Mouse (Mus musculus): ENCODE results near the gene Polr3gl. TPM values are rescaled to one million over a fixed set of nuclear protein-coding genes. Genes with fewer than 3 reads are reported as not detected.
"Not testable (repeated sequence)": the region's sequence is repeated elsewhere in the genome, so short reads cannot be mapped to it uniquely, and the experiment has no call there.

Polr3gl gene
- polyA plus RNA-seq, 1 experiment from 2014 or later, result 20.5 TPM

DNA sequence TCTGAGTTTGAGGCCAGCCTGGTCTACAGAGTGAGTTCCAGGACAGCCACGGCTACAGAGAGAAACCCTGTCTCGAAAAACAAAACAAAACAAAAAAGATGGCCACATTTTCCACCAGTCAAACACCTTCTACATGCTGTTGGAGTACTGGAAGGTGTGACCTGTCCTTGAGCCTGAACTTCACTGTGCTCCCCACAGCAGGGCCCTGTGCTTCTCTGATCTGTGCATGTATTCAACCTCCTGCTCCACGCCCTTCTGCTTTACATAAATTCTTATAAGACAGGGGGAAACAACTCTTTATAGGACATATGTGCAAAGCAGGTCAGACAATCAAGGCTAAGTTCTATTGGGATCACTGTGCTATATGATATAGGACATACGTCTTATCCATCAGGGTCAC lies 29.2 kb upstream of the Polr3gl start:
- H3K4me3 ChIP-seq (ENCODE audit: low read depth, low read length), result no peak overlapping the region
- H3K27ac ChIP-seq (ENCODE audit: low read depth, low read length), result no peak overlapping the region
- no peaks in the 10 kb centered on the region for H3K9me3 ChIP-seq (ENCODE audit: control insufficient read depth, low read length)
- H3K9ac ChIP-seq (replicated peaks; ENCODE audit: low read depth, low read length), result no peak overlapping the region
- H3K27me3 ChIP-seq (ENCODE audit: control insufficient read depth, insufficient read depth, low read length), result no peaks in the 10 kb centered on the region
- no peak for ATAC-seq (ENCODE audit: low read depth)
- no peaks in the 10 kb centered on the region for H3K4me1 ChIP-seq (ENCODE audit: control insufficient read depth, insufficient read depth, low read length)
- H3K36me3 ChIP-seq (ENCODE audit: control insufficient read depth, insufficient read depth, low read length), result peaks cover 39% of the 10 kb centered on the region
- WGBS, result 96% methylated on average over 4 of the region's 4 CpGs
- no peak overlapping the region for H3K4me2 ChIP-seq (ENCODE audit: low read depth, low read length)

DNA sequence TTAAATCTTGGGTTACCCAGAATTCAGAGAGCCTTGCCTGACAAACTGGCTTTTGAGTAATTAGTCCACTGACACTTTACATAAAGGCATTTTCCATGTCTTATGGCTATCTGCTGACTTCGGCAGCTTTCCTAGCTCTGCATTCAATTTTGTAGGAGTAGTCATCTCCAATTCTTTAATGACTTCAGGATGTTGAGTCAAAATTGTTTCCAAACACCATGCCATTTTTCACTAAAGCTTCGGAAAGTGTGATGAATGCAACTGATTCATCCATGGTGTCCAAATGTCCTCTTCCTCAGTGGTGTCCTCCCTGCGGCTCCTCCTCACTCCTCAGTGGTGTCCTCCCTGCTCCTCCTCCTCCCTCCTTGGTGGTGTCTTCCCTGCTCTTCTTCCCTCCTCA lies 24.0 kb upstream of the Polr3gl start:
- H3K27ac ChIP-seq (ENCODE audit: low read depth, low read length), result no peak overlapping the region
- H3K4me1 ChIP-seq (ENCODE audit: control insufficient read depth, insufficient read depth, low read length), result no peaks in the 10 kb centered on the region
- H3K36me3 ChIP-seq (ENCODE audit: control insufficient read depth, insufficient read depth, low read length), result peaks cover 39% of the 10 kb centered on the region
- H3K4me2 ChIP-seq (ENCODE audit: low read depth, low read length), result no peak overlapping the region
- WGBS, result 92% methylated on average over 3 of the region's 3 CpGs
- H3K9me3 ChIP-seq (ENCODE audit: control insufficient read depth, low read length), result no peaks in the 10 kb centered on the region
- no peaks in the 10 kb centered on the region for H3K27me3 ChIP-seq (ENCODE audit: control insufficient read depth, insufficient read depth, low read length)
- no peak overlapping the region for H3K9ac ChIP-seq (replicated peaks; ENCODE audit: low read depth, low read length)
- no peak overlapping the region for H3K4me3 ChIP-seq (ENCODE audit: low read depth, low read length)
- ATAC-seq (ENCODE audit: low read depth), result no peak

DNA sequence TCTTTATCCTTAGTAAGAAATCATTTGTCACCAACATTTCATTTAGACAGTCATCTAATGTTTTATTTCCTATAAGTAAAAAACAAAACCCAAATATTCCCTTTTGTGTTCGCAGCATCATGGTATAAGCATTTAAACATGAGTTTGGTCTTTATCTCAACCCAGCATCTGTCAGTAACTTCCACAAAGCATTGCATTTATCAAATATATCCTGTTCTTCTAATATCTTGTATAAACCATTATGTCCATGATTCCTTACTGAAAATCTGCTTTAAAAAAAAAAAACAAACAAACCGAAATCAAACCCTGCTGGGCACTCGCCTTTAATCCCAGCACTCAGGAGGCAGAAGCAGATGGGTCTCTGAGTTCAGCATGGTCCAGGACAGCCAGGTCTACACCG lies 12.6 kb upstream of the Polr3gl start:
- peaks cover 33% of the 10 kb centered on the region for H3K4me1 ChIP-seq (ENCODE audit: control insufficient read depth, insufficient read depth, low read length)
- no peak overlapping the region for H3K4me2 ChIP-seq (ENCODE audit: low read depth, low read length)
- no peaks in the 10 kb centered on the region for H3K27me3 ChIP-seq (ENCODE audit: control insufficient read depth, insufficient read depth, low read length)
- ATAC-seq (ENCODE audit: low read depth), result no peak
- no peaks in the 10 kb centered on the region for H3K36me3 ChIP-seq (ENCODE audit: control insufficient read depth, insufficient read depth, low read length)
- WGBS, result 93% methylated on average over 4 of the region's 4 CpGs
- no peak overlapping the region for H3K9ac ChIP-seq (replicated peaks; ENCODE audit: low read depth, low read length)
- H3K27ac ChIP-seq (ENCODE audit: low read depth, low read length), result no peak overlapping the region
- H3K4me3 ChIP-seq (ENCODE audit: low read depth, low read length), result no peak overlapping the region
- H3K9me3 ChIP-seq (ENCODE audit: control insufficient read depth, low read length), result no peaks in the 10 kb centered on the region

DNA sequence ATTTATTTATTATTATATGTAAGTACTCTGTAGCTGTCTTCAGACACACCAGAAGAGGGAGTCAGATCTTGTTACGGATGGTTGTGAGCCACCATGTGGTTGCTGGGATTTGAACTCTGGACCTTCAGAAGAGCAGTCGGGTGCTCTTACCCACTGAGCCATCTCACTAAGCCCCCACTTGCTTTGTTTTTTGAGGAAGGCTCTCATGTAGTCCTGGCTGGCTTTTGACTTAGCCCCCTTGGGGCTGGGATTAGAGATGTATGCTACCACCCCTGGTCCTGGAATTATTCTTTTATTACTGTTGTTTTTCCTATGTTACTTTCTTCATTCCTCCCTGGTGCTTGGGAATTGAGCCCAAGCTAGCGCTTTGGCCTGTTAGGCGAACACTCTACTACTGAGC lies 12.0 kb upstream of the Polr3gl start:
- ATAC-seq (ENCODE audit: low read depth); H3K4me3 ChIP-seq (ENCODE audit: low read depth, low read length); H3K9ac ChIP-seq (replicated peaks; ENCODE audit: low read depth, low read length); H3K36me3 ChIP-seq (ENCODE audit: control insufficient read depth, insufficient read depth, low read length); H3K27ac ChIP-seq (ENCODE audit: low read depth, low read length); H3K9me3 ChIP-seq (ENCODE audit: control insufficient read depth, low read length); H3K27me3 ChIP-seq (ENCODE audit: control insufficient read depth, insufficient read depth, low read length); H3K4me2 ChIP-seq (ENCODE audit: low read depth, low read length): not testable (repeated sequence)
- 81% methylated on average over 3 of the region's 4 CpGs for WGBS
- peaks cover 33% of the 10 kb centered on the region for H3K4me1 ChIP-seq (ENCODE audit: control insufficient read depth, insufficient read depth, low read length)

DNA sequence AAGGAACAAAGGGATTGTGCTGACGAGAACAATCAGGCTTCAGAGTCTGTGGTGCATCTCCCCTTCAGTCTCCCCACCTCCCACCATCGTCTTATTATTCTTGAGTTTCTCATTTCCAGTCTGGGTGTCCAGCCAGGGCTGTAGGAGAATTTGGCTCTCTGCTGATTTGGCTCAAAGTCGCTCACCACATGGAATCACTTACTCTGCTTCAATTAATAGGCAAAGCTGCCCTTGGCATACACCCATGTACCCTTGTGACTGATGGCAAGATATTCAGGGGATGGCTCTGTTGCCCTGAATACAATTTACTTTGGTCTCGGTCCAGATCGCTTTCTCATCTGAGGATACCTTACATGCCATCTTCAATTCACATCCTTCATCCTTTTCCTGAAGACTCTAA lies 9.3 kb upstream of the Polr3gl start:
- Histone ChIP-seq H3K4me3 (ENCODE audit: low read depth, low read length) (peak overlapping the region; percentile 83), H3K4me2 (ENCODE audit: low read depth, low read length) (peak overlapping the region; percentile 72), H3K36me3 (ENCODE audit: control insufficient read depth, insufficient read depth, low read length) (no peaks in the 10 kb centered on the region), H3K9me3 (ENCODE audit: control insufficient read depth, low read length) (no peaks in the 10 kb centered on the region), H3K4me1 (ENCODE audit: control insufficient read depth, insufficient read depth, low read length) (peaks cover 42% of the 10 kb centered on the region), H3K27me3 (ENCODE audit: control insufficient read depth, insufficient read depth, low read length) (no peaks in the 10 kb centered on the region), H3K27ac (ENCODE audit: low read depth, low read length) (peak overlapping the region; percentile 41; the same call in 1 of the 2 replicates), H3K9ac (replicated peaks; ENCODE audit: low read depth, low read length) (peak overlapping the region; percentile 94)
- ATAC-seq (ENCODE audit: low read depth), result no peak
- WGBS, result 39% methylated on average over 5 of the region's 5 CpGs

DNA sequence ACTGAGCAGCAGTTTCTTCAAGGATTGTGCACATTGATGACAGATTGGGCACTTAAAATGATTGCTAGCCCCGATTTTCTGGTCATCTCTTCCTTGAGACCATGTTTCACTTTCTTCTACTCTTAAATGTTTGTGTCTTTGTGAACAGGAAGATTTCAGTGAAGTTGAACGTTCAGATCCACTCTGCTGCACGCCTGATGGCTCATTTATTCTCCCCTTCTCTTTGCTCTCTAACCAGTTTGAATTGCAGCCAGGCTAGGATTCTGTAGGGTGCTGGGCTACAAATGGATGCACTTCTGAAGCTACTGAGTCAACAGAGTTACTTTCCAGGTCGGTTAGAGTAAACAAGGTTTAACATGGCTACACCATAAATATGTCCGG lies 8.7 kb upstream of the Polr3gl start:
- 21% methylated on average over 5 of the region's 5 CpGs for WGBS
- Histone ChIP-seq H3K27ac (ENCODE audit: low read depth, low read length) (peak overlapping the region; percentile 41), H3K9me3 (ENCODE audit: control insufficient read depth, low read length) (no peaks in the 10 kb centered on the region), H3K4me3 (ENCODE audit: low read depth, low read length) (peak overlapping the region; percentile 83), H3K27me3 (ENCODE audit: control insufficient read depth, insufficient read depth, low read length) (no peaks in the 10 kb centered on the region), H3K36me3 (ENCODE audit: control insufficient read depth, insufficient read depth, low read length) (no peaks in the 10 kb centered on the region), H3K9ac (replicated peaks; ENCODE audit: low read depth, low read length) (peak overlapping the region; percentile 94), H3K4me2 (ENCODE audit: low read depth, low read length) (peak overlapping the region; percentile 72), H3K4me1 (ENCODE audit: control insufficient read depth, insufficient read depth, low read length) (peaks cover 47% of the 10 kb centered on the region)
- ATAC-seq (ENCODE audit: low read depth), result no peak

DNA sequence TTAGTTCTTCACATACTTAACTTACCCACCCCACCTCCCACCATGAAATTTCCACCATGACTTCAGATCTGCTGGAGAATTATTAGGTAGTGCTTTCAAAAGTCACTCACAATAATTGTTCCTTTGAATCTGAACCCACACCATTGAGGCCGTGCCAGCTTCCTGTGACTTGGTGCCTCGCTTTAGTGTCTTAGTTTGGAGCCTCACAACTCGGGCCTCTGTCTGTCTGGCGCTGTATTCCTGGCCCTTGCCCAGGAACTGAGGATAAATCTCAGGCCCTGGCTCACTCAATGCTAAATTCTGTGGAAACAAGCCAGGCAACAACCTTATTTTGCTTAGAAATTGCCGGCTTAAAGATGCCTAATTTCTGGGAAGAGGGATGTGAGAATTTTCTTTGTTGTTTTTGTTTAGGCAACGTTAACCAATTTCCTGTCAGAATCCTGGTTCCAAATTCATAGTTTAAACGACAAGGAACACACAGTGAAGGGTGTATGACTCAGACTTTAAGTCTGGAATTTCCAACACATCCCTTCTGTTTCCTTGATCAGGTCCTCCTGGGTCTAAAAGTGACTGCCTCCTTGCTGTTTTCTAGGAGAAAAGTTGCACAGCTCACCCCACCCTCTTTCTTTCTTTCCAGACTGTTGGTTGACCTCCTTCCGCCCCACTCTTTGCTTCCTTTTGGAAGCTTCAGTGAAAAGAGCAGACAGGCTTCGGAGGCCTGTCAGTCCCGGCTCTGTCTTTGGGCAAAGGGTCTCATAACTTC lies 8.1 kb upstream of the Polr3gl start:
- 14% methylated on average over 10 of the region's 10 CpGs for WGBS
- no peak for ATAC-seq (ENCODE audit: low read depth)
- Histone ChIP-seq H3K4me1 (ENCODE audit: control insufficient read depth, insufficient read depth, low read length) (peaks cover 47% of the 10 kb centered on the region), H3K27me3 (ENCODE audit: control insufficient read depth, insufficient read depth, low read length) (no peaks in the 10 kb centered on the region), H3K4me2 (ENCODE audit: low read depth, low read length) (peak overlapping the region; percentile 72), H3K4me3 (ENCODE audit: low read depth, low read length) (peak overlapping the region; percentile 83), H3K27ac (ENCODE audit: low read depth, low read length) (peak overlapping the region; percentile 95), H3K9ac (replicated peaks; ENCODE audit: low read depth, low read length) (peak overlapping the region; percentile 94), H3K9me3 (ENCODE audit: control insufficient read depth, low read length) (no peaks in the 10 kb centered on the region), H3K36me3 (ENCODE audit: control insufficient read depth, insufficient read depth, low read length) (no peaks in the 10 kb centered on the region)

DNA sequence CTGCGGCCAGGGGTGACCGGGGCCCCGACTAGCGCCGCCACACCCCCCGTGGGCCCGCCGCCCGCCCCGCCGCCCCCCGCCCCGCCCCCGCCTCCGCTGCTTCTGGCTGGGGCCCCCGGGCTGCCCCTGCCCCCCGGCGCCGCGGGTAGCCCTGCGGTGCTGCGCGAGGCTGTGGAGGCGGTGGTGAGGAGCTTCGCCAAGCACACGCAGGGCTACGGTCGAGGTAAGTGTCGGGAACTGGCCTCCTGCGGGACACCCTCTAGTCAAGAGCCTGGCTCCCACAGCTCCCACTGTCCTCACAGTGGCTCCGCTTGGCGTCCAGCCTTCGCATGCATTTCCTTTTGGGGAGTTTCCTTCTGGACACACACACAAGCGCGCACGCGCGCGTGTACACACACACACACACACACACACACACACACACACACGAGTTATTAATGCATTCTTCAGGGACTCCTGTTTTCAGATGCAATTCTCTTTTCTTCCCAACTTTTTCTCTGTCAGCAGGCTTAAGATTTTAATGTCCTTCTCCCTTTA lies 7.3 kb upstream of the Polr3gl start:
- H3K4me3 ChIP-seq (ENCODE audit: low read depth, low read length), result peak overlapping the region; percentile 83
- H3K27me3 ChIP-seq (ENCODE audit: control insufficient read depth, insufficient read depth, low read length), result no peaks in the 10 kb centered on the region
- H3K9ac ChIP-seq (replicated peaks; ENCODE audit: low read depth, low read length), result peak overlapping the region; percentile 94
- under 1% methylated on average over 35 of the region's 40 CpGs for WGBS
- H3K36me3 ChIP-seq (ENCODE audit: control insufficient read depth, insufficient read depth, low read length), result no peaks in the 10 kb centered on the region
- ATAC-seq (ENCODE audit: low read depth), result peak; percentile 65
- H3K27ac ChIP-seq (ENCODE audit: low read depth, low read length), result peak overlapping the region; percentile 95
- H3K9me3 ChIP-seq (ENCODE audit: control insufficient read depth, low read length), result no peaks in the 10 kb centered on the region
- H3K4me1 ChIP-seq (ENCODE audit: control insufficient read depth, insufficient read depth, low read length), result peaks cover 47% of the 10 kb centered on the region
- H3K4me2 ChIP-seq (ENCODE audit: low read depth, low read length), result peak overlapping the region; percentile 72

DNA sequence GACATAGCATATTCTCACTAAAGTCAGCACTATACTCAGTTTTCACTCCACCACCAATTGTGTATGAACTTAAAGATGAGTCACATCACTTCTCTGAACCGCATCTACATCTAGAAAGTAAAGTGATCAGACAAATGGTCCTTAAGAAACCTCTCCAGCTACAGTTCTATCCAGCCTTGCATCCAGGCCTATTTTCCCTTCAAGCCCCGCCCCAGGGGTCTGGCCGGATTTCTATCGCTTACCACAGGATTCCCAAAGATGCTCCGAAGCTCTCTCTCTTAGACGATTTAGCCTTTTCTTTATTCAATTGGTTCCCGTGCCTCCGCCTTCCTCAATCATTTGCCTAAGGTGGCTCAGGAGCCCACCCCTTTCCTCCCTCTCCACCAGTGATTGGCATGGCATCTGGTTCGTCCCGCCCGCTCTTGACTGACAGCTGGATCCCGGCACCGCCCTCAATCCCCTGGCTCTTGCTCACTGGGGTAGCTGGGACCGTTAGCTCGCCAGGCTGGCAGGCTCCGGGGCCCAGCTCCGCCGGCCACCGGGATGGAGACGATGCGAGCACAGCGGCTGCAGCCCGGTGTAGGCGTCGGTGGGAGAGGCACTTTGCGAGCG lies 6.8 kb upstream of the Polr3gl start, which contains the start of gene Lix1l:
Lix1l (plus strand) TSS at position 511 of the 612 bp plus-strand sequence.
- Histone ChIP-seq H3K4me2 (ENCODE audit: low read depth, low read length) (peak within 1 kb of the TSS; percentile 72), H3K36me3 (ENCODE audit: control insufficient read depth, insufficient read depth, low read length) (no peaks in the 10 kb centered on the region), H3K9ac (replicated peaks; ENCODE audit: low read depth, low read length) (peak within 1 kb of the TSS; percentile 94), H3K27me3 (ENCODE audit: control insufficient read depth, insufficient read depth, low read length) (no peaks in the 10 kb centered on the region), H3K4me1 (ENCODE audit: control insufficient read depth, insufficient read depth, low read length) (peaks cover 53% of the 10 kb centered on the region), H3K27ac (ENCODE audit: low read depth, low read length) (peak within 1 kb of the TSS; percentile 95), H3K4me3 (ENCODE audit: low read depth, low read length) (peak within 1 kb of the TSS; percentile 83), H3K9me3 (ENCODE audit: control insufficient read depth, low read length) (no peaks in the 10 kb centered on the region)
- WGBS, result 1% methylated on average over 27 of the region's 27 CpGs
- peak; percentile 92 for ATAC-seq (ENCODE audit: low read depth)

Measured in neural tube, embryonic 14.5 days (tissue).